Mouse (Mus musculus): Measurements from ENCODE around the gene Fam186b.
A peak's percentile ranks its signal among the peaks of the same experiment; 100 is the strongest.
"Not testable (repeated sequence)": the region's sequence is repeated elsewhere in the genome, so short reads cannot be mapped to it uniquely, and the experiment has no call there.

The Fam186b gene

DNA sequence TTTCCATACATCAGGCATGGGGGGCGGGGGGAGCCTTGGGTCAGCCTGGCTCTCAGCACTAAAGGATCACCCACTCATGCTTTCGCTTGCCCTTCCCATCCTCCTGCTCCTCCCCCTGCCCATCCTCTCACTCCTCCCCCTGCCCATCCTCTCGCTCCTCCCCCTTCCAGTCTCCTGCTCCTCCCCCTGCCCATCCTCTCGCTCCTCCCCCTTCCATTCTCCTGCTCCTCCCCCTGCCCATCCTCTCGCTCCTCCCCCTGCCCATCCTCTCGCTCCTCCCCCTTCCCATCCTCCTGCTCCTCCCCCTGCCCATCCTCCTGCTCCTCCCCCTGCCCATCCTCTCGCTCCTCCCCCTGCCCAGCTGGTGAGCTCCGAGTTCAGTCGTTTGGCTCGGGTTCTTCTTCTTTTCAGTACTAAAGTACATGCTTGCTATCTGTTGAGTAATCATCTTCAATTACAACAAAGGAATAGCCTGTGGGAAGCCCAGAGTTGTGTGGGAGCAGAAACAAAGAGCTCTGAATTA lies 35.9 kb downstream of the Fam186b start:
- DNase-seq (ENCODE audit: low read depth, low spot score), result peak; percentile 80

DNA sequence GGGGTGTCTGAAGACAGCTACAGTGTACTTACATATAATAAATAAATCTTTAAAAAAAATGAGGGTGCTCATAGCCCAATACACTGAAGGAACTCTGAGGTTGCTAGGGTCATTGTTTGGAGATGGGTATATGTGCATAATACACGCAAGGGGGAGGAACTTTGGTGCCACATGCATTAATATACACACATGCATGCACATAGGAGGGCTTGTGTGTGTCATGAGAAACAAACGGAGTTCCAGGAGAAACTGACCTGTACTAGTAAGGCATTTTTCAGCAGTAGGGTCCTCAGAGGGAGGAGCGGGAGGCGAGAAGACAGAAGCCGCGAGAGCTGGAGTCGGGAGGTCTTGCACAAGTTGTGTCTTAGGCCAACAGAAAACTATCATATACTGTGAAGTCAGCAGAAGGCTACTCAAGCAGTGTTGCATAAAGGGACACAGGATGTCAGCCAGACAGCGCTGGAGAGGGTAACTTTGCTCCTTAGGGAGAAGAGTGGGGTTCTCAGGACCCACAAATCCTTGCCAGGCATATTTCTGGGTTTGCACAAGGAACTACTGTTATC lies 36.4 kb downstream of the Fam186b start:
- no peak for DNase-seq (ENCODE audit: low read depth, low spot score)

DNA sequence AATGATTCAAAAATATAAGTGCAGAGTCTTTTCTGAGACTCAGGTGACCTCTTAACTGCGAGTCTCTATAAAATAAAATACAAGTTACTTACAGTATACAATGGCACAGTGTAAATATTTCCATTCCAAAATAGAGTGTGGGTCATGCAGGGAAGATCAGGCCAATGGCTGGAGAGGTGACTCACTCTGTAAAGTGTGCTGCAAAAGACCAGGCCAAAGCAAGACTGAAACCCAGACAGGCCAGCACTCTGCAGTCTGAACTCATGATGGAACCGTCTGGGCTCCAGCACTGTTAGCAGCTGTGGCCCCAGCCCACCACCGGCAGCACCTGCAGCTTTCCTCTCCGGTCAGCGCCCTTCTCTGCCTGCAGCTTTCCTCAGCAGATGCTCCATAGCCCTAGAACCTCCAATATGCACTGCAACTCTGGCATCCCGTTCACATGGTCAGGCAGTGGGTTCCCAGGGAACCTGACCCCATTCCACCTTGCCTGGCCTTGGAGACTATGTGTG lies 40.4 kb downstream of the Fam186b start:
- no peak for DNase-seq (ENCODE audit: low read depth, low spot score)

DNA sequence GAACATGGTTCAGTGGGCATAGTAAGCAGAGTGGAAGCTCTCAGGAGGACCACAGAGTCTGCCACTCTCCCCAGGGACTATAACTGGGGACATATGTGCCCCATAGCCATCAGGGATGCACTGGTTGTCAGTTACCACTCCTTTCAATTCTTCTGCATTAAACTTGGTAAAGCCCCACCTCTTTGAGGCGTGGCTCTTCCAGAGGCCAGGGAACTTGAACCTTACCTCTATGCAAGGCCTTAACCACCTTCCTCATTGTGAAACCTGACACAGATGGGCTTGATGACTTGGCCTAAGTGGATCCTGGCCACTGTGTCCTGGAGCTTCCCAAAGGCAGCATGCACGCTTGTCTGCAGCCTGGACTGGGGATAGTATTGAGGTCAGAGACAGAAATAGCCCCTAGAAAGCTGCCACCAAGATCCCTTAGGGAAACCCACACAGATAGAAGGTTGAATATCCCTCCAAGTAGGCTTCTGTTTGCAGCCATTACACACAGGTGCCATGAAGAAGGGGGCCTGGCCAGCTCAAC lies 41.1 kb downstream of the Fam186b start:
- no peak for DNase-seq (ENCODE audit: low read depth, low spot score)

DNA sequence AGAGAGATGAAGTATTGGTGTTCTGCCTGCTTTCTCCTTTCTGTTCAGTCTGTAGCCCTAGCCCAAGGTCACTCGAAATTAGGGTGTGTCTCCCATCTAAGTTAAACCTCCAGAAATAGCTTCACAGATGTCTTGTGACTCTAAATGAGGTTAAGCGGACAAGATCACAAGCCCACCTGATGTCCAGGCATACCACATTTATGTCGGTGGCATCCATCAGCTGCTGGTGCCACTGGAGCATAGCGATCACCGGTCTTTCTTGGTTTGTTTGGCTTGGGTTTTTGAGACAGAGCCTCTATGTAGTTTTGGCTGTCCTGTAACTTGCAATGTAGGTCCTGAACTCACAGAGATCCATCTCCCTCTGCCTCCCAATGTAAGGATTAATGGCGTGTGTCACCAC lies 41.9 kb downstream of the Fam186b start:
- no peak for DNase-seq (ENCODE audit: low read depth, low spot score)

DNA sequence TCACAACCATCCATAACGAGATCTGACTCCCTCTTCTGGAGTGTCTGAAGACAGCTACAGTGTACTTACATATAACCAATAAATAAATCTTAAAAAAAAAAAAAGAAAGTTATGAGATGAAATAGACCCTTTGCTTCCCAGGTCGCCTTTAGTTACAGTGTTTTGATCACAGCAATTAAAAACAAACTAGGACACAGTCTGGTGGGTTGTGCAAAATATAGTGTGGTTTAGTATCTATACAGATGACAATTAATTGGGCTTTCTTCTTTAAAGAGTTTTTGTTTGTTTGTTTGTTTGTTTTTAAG lies 42.6 kb downstream of the Fam186b start:
- not testable (repeated sequence) for DNase-seq (ENCODE audit: low read depth, low spot score)

DNA sequence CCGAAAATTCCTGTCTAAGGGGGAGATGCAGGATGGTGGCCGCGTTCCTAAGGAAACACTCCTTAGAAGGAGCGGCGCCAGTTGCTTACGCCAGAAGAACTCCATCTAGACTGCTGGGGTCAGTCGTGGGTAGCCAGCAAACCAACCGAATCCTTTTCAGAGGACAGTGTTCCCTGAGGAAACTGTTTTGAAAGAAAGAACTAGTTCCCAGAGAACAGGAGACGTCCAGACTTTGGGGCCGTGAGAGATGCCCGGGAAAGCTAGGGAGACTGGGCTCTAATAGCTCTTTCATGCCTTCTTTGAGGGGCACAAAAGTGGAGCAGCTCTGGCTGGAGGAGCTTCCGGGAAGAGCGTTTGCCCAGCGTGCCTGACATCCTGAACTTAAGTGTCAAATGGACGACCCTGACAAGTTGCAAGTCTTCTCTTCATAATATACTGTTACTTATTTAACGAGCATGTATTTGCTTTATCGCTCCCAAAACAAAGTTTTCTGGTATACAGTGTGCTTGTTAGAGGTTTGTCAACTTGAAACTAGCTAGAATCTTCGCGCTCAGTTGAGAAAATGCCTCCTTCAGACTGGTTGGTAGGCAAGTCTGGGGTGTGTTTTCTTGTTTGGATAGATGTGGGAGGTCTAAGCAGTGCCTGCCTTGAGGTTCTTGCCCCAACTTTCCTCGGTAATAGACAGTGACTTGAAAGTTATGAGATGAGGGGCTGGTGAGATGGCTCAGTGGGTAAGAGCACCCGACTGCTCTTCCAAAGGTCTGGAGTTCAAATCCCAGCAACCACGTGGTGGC lies 43.1 kb downstream of the Fam186b start:
- peak; percentile 41 for DNase-seq (ENCODE audit: low read depth, low spot score)

DNA sequence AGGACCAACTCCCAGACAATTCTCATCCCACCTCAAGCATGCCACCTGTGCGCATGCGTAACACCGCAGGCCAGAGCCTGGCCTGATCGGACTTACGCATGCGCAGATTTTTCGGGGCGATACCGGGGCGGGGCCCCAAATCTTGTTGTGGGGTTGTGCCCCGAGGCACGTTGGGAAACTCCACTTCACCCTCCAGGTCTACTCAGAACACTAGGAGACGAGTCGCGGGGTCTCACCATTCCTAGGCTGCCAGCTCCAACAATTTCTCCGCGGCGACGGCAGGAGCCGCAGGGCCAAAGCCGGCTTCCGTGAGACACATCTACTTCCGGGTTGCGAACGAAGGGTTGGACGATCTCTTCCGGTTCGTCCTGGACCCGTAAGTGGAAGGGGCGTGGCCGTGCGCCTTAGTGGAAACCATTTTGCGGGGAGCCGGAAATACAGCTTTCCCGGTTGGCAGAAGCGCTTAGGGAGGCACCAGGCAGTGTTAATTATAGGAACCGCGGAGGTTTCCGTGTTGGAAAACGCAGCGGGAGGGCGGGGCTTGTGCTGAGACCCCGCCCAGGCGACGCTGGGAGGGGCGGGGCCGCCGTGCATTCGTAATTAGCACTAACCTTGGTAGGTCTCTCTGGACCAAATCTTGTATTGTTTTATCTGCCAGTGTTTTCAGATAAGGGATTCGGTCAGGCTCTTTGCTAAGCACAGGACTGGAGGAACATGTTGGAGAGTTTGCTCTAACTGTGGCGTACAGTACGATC lies 43.9 kb downstream of the Fam186b start, which contains the start of gene Mcrs1:
Gene Mcrs1, minus strand, starts transcription at position 336 of the 755 bp plus-strand sequence.
- DNase-seq (ENCODE audit: low read depth, low spot score), result peak; percentile 99

DNA sequence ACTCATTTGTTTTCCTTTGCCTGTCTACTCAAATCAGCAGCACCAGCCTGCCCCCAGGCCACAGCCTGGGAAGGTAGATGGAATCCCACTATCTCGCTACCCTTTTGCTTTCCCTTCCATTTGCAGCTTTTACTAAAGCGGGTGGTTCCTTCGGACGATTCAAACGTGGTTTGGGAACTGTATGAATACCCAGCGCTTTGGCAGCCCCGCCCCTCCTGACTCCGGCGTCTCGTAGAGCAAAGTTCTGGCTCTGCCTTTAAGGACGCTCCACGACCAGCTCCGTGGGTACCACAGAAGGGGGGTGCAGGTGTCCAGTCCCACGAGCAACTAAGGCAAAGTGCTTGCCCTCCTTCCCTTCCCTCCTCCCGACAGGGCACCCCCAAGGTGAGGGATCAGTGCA lies 44.6 kb downstream of the Fam186b start:
- DNase-seq (ENCODE audit: low read depth, low spot score), result peak; percentile 27

DNA sequence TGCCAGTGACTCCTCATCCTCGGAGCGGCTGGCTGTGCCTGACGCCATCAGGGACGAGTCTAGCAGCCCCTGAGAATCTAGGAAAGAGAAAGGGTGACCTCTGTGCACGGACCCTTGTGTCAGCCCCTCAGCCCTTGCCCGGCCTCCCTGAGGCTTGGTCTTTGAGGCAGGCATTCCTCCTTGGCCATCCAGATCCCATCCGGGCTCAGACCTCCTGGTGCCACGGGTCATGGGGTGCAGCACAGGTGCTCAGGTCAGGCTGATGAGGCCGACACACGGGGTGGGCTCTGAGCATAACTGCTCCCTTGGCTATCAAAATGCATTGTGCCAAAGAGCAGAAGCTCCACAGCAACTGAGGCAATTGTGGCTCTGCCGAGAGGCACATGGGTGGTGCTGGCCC lies 45.8 kb downstream of the Fam186b start:
- DNase-seq (ENCODE audit: low read depth, low spot score), result no peak

DNA sequence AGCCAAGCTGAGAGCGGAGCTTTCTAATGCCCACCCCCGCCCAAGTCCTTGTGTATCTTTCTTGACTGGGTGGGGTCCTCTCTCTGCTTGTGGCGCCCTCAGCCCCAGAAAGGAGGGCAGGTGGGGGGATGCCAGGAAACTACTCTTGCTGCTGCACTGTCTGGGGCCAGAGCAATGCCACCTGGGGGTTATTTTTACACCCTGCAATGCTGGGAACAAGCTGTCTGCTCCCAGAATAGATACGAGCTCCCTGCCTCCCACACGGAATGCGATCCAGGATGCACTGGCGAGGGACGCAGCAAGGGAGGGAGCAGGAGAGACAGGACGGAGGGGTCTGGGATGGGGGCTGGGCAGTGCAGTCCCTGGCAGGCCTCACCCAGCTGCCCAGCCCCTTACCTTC lies 46.7 kb downstream of the Fam186b start:
- DNase-seq (ENCODE audit: low read depth, low spot score), result no peak

DNA sequence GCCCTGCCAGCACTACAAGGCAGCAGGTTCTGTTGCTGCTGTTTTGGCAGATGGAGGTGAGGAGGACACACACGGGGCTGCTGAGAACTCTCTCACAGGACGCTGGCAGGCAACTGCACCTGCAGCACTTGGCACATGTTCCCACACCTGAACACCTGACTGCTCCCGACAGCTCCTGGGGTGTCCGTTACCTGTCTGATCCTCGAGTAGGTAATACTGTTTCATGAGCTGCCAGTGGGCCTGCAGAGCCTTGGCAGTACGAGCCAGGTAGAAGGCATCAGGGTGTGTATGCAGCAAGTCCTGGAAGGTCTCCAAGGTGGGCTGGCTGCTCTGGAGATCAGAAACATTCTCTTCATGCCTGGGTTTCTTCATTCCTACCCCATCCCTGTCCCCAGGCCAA lies 49.0 kb downstream of the Fam186b start:
- DNase-seq (ENCODE audit: low read depth, low spot score), result not testable (repeated sequence)

DNA sequence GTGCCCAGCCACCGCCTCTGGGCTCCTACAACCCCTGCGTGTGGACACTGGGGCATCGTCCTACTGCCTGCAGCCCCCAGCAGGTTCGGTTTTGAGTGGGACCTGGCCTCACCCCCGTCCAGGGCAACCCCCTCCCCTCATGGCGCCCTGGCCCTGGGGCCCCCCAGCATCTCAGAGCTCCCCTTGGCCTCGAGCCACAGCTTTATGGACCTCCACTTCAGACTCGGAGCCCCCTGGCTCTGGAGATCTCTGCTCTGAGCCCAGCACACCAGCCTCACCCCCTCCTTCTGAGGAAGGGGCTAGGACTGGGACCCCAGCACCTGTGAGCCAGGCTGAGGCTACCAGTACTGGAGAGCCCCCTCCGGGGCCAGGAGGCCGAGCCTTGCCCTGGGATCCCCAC lies 53.6 kb downstream of the Fam186b start:
- DNase-seq (ENCODE audit: low read depth, low spot score), result no peak

DNA sequence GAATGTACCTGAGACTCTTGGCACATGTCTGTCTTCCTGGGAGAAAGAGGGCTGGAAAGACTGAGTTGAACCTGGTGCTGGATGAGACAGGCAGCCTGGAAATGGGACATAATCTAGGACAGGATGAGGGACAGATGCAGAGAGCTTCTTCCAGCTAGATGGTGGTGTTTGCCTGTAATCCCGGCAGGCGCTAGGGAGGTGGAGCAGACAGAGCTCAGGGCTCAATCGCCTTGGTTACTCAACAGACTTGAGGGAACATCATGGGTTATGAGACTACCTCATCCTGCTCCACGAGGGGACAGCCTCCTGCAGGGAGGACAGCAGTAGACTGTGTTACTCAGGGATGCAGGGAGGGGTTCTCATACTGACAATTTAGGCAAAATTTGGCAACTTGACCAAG lies 54.4 kb downstream of the Fam186b start:
- no peak for DNase-seq (ENCODE audit: low read depth, low spot score)

DNA sequence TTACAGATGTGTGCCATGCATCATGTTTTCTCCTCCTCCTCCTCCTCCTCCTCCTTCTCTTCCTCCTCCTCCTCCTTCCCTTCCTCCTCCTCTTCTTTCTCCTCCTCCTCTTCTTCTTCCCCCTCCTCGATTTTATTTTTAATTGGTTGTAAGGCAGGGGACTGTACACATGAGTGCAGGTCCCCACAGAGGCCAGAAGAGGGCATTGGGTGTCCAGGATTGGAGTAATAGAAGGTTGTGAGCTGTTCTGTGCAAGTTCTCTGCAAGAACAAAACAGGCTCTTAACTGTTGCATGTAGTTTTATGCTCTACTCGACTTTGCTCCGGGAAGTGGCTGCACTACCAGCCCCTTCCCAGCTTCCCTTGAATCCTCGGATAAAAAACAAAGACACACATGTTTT lies 55.6 kb downstream of the Fam186b start:
- no peak for DNase-seq (ENCODE audit: low read depth, low spot score)

DNA sequence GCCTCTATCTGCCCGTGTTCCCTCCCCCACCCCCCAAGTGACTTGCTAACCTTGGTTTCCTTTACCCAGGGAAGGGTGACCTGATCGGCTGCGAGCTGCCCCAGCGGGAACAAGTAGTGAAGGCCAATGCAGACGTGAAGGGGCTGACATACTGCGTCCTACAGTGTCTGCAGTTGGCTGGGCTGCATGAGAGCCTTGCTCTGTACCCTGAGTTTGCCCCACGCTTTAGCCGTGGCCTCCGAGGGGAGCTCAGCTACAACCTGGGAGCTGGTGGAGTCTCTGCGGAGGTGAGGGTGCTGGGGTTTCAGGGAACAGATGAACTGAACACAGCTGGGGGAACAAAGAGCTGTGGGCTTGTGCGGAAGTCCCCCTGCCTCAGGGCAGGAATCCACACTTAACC lies 57.7 kb downstream of the Fam186b start:
- DNase-seq (ENCODE audit: low read depth, low spot score), result no peak

DNA sequence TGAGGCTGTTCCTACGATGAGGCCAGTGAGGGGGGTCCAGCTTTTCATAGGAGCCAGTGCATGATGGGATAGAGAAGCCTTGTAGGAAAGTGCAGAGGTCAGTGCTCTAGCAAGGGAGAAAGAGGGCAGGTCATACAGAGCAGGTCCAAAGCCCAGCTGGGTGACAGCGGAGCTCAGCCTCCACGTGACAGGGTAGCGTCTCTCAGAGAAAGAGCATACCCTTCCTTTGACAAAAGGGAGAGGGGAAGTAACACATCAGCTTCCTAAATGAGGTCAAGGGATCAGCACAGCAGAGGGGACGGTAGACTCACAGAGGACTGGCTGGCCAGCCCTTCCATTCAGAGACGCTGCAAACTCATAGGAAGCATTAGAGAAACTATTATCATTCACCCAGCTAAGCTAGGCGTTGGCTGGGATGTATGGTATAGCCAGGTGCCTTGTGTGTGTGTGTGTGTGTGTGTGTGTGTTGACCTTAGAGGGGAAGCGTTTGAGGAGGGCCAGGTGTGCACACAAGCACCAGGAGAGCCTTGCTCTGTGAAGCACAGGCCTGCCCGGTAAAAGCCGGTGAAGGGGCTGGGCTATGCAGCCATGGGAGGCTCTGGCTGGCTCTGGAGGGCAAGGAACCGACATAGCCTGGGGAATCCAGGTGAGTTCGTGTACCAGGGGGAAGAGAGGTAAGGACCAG lies 61.2 kb downstream of the Fam186b start:
- DNase-seq (ENCODE audit: low read depth, low spot score), result no peak

DNA sequence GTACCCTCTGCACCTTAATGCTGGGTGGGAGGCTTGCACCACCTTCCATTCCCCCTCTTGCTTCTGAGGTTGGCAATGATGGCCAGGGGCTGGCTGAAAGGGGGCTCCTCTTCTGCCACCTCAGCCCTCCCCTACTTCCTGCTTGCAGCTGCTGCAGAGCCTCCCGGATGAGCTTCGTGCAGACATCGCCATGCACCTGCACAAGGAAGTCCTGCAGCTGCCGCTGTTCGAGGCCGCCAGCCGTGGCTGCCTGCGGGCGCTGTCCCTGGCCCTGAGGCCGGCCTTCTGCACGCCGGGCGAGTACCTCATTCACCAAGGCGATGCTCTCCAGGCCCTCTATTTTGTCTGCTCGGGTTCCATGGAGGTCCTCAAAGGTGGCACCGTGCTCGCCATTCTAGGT lies 62.0 kb downstream of the Fam186b start:
- DNase-seq (ENCODE audit: low read depth, low spot score), result peak; percentile 65

DNA sequence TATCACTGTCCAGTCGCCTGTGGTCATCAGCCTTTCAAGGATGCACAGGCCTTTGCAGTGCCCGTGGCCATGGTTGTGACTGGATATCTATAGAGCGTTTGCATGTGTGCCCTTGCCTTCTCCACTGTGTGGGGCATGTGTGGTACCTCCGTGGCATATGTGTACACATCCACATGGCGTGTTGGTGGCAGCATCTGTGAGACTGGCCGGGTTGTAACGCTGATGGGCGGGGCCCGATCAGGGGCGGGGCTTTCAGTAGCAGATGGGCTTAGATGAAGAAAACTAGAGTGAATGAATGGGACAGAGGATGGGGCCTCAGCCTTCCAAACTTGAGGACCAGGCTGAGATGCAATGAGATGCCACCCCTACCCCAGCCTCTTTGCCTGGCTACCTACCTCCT lies 63.7 kb downstream of the Fam186b start:
- DNase-seq (ENCODE audit: low read depth, low spot score), result no peak

DNA sequence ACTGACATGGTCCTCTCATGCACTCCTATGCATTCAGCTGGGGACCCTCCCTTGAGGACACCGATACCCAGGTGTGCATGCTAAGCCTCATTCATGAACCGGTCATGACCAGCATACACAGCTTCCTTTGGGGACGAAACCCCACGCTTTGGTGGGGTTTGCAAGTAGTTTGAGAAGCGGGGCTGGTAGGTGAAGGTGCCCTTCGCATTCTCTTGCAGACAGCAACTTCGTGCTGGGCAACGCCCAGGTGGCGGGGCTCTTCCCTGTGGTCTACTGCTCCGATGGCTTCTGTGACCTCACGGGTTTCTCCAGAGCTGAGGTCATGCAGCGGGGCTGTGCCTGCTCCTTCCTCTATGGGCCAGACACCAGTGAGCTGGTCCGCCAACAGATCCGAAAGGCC lies 69.6 kb downstream of the Fam186b start:
- peak; percentile 13 for DNase-seq (ENCODE audit: low read depth, low spot score)

DNA sequence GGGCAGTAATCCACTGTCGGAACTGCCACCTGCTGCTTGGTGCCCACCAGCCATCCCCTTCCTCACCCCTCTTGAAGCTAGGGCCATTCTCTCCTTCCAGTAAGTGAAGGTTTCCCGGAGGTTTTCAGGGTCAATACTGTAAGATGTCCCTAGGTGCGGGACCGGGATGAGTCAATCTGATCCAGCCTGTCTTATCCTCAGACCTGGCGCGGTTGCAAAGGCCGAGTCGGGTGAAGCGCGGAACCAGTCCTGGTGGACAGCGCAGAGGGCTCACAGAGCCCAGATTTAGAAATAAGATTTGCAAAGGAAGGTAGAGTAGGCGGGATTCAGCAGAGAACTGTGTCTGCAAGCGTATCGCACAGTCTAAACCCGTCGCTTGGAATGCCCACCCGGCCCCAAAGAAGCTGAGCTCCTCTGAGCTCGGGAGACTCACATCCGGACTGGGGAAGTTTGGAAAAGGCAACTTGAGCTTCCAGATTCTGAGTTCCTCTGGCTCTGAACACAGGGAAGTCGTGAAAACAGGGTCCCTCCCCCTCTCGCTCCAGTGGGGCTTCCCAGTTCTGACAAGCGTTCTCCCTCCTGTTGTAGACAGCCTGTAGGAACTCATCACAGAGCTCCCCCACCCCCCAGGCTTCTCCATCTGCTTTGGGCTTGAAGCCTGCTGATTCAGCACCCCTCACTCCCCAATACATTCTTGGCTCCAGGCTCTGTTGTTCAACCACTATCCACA lies 70.4 kb downstream of the Fam186b start:
- peak; percentile 22 for DNase-seq (ENCODE audit: low read depth, low spot score)
